Mouse (Mus musculus) ES-E14 (cell line): ENCODE data around the gene Ifit3b.

Source experiments
- CHD2 ChIP-seq: IDR thresholded peaks from 2 replicates; pipeline ENCODE4 v1.6.1; 2014; ENCODE audit warnings: mild to moderate bottlenecking, low read depth, low read length, inconsistent platforms
- HCFC1 ChIP-seq: IDR thresholded peaks from 2 replicates; pipeline ENCODE4 v1.6.1; 2012; ENCODE audit warnings: low read length, inconsistent platforms, borderline replicate concordance; ENCODE audit not compliant: insufficient read depth
- MAFK ChIP-seq: IDR thresholded peaks from 2 replicates; pipeline ENCODE4 v1.6.1; 2014; ENCODE audit warnings: mild to moderate bottlenecking, low read depth, low read length, inconsistent platforms; ENCODE audit not compliant: insufficient read depth
- ZC3H11A ChIP-seq: IDR thresholded peaks from 2 replicates; pipeline ENCODE4 v1.6.1; 2012; ENCODE audit warnings: low read depth, mild to moderate bottlenecking, inconsistent platforms, low read length, borderline replicate concordance
- ZNF384 ChIP-seq: IDR thresholded peaks from 2 replicates; pipeline ENCODE4 v1.6.1; 2012; ENCODE audit warnings: low read depth, low read length, inconsistent platforms

GRCm38 (mm10) chr19:34640623-34641022 lies 32.9 kb downstream of the Ifit3b start, which contains the start of the genes Ifit1bl2 and Ifit1:
- TF ChIP-seq ZC3H11A = no peak
- no peak for TF ChIP-seq ZNF384
- no peak for TF ChIP-seq CHD2
- no peak for TF ChIP-seq HCFC1
- no peak for TF ChIP-seq MAFK
